Mouse (Mus musculus): ENCODE data around the gene Sept9. TPM values are rescaled to one million over a fixed set of nuclear protein-coding genes. Genes with fewer than 3 reads are reported as not detected.

Sept9 gene
- polyA plus RNA-seq, 1 experiment from 2014 or later, result 111 TPM

DNA sequence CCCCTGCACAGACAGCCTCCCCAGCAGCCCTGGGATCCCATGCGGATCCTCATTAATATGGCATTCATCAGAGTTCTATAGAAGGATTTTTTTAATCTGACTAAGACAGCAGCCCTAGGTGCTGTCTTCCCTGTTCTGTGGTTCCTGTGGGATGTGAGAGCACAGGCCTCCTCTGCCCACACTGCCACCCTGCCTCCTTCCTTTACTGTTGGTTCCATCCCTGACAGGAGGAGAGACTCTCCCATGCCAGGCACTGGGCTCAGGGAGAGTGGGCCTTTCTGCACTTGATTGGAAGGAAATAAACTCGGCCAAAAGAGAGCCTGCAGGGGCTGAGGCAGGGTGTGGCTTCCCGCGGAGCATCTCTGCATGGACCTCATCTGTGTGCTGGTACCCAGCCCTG, 174.4 kb downstream of the Sept9 start:
- ATAC-seq (replicated peaks; ENCODE audit: low FRiP score) (no peak), DNase-seq (ENCODE audit: low spot score) (no peak)
- 35% methylated on average over 4 of the region's 4 CpGs for whole genome bisulfite sequencing
- no peak overlapping the region for H3K9ac ChIP-seq (ENCODE audit: low read depth, low read length)
- peaks cover 7% of the 10 kb centered on the region; the same call in 1 of the 2 replicates for H3K27me3 ChIP-seq (replicated peaks; ENCODE audit: control insufficient read depth, insufficient read depth, low read length)
- H3K27ac ChIP-seq (ENCODE audit: low read depth, low read length), result no peak overlapping the region
- H3K4me1 ChIP-seq (replicated peaks; ENCODE audit: control insufficient read depth, insufficient read depth, low read length), result peaks cover 6% of the 10 kb centered on the region
- H3K36me3 ChIP-seq (ENCODE audit: control insufficient read depth, insufficient read depth, low read length), result no peaks in the 10 kb centered on the region
- H3K4me2 ChIP-seq, result no peak overlapping the region
- no peak overlapping the region for H3K4me3 ChIP-seq (ENCODE audit: low read depth, low read length)
- no peaks in the 10 kb centered on the region for H3K9me3 ChIP-seq (ENCODE audit: control insufficient read depth, low read length)

DNA sequence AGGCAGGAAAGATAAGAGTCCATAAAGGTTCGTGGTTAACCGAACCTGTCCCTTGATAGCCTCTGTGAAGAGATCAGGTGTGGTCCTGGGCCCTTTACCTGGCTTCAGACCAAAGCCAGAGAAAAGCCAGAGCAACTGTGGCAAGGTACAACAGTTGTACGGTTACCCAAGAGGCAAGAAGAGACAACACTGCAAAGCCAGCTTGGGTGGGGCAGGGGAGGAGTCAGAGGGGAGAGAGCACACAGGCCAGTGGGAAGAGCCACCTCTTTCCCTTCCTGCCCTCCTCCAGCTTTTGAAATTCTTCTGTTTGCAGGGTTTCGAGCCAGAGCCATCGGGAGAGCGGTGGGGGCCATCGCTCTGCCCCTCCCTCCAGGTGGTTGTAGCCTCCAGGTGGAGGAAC, 174.8 kb downstream of the Sept9 start:
- WGBS, result 53% methylated on average over 7 of the region's 7 CpGs
- no peak for DNase-seq (ENCODE audit: low spot score)
- Histone ChIP-seq H3K9me3 (ENCODE audit: control insufficient read depth, low read length) (no peaks in the 10 kb centered on the region), H3K27me3 (replicated peaks; ENCODE audit: control insufficient read depth, insufficient read depth, low read length) (peaks cover 7% of the 10 kb centered on the region; the same call in 1 of the 2 replicates), H3K4me1 (replicated peaks; ENCODE audit: control insufficient read depth, insufficient read depth, low read length) (peaks cover 6% of the 10 kb centered on the region), H3K4me3 (ENCODE audit: low read depth, low read length) (no peak overlapping the region), H3K27ac (ENCODE audit: low read depth, low read length) (no peak overlapping the region), H3K4me2 (no peak overlapping the region), H3K9ac (ENCODE audit: low read depth, low read length) (no peak overlapping the region), H3K36me3 (ENCODE audit: control insufficient read depth, insufficient read depth, low read length) (no peaks in the 10 kb centered on the region)
- no peak for ATAC-seq (replicated peaks; ENCODE audit: low FRiP score)

DNA sequence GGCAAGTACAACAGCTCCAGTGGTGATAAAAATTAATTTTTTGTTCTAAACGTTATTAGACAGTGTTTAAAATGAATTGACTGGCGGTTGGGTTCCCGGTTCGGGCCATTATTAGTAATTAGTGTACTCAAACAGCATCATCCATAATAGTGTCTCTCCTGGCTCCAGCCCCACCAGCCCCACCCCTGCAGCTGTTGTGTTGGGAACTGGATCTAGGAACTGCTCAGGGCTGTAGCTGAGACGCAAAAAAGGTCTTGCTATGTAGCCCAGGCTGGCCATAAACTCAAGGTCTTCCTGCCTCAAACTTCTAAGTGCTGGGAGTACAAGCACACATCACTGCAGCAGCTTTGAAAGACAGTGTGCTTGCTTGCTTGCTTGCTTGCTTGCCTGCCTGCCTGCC, 180.3 kb downstream of the Sept9 start:
- peaks cover 18% of the 10 kb centered on the region for H3K27me3 ChIP-seq (replicated peaks; ENCODE audit: control insufficient read depth, insufficient read depth, low read length)
- no peak overlapping the region for H3K27ac ChIP-seq (ENCODE audit: low read depth, low read length)
- WGBS, result 74% methylated on average over 5 of the region's 5 CpGs
- DNase-seq (ENCODE audit: low spot score) (no peak), ATAC-seq (replicated peaks; ENCODE audit: low FRiP score) (no peak)
- no peak overlapping the region for H3K9ac ChIP-seq (ENCODE audit: low read depth, low read length)
- H3K36me3 ChIP-seq (ENCODE audit: control insufficient read depth, insufficient read depth, low read length), result no peaks in the 10 kb centered on the region
- no peaks in the 10 kb centered on the region for H3K9me3 ChIP-seq (ENCODE audit: control insufficient read depth, low read length)
- no peaks in the 10 kb centered on the region for H3K4me1 ChIP-seq (replicated peaks; ENCODE audit: control insufficient read depth, insufficient read depth, low read length)
- no peak overlapping the region for H3K4me3 ChIP-seq (ENCODE audit: low read depth, low read length)
- H3K4me2 ChIP-seq, result no peak overlapping the region

DNA sequence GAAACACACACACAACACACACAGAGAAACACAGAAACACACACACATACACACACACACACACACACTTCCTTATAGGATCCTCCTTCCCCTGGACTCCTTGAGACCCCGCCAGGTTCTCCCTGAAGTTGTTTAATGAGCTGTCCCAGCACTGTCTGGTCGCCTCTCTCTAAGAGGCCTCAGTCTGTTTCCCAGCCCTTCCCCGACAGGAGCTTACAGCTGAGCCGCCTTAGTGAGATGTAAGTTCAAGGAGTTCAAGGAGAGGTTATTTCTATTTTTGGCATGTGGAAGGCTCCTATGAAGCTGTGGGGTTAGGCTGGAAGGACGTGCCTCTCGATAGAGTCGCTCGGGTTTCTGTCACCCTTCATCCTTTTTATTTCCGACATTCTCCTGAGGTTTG, 184.8 kb downstream of the Sept9 start:
- H3K27me3 ChIP-seq (replicated peaks; ENCODE audit: control insufficient read depth, insufficient read depth, low read length), result peaks cover 35% of the 10 kb centered on the region
- no peaks in the 10 kb centered on the region for H3K36me3 ChIP-seq (ENCODE audit: control insufficient read depth, insufficient read depth, low read length)
- 20% methylated on average over 9 of the region's 9 CpGs for WGBS
- H3K9ac ChIP-seq (ENCODE audit: low read depth, low read length), result no peak overlapping the region
- DNase-seq (ENCODE audit: low spot score) (no peak), ATAC-seq (replicated peaks; ENCODE audit: low FRiP score) (no peak)
- no peak overlapping the region for H3K27ac ChIP-seq (ENCODE audit: low read depth, low read length)
- no peak overlapping the region for H3K4me2 ChIP-seq
- no peak overlapping the region for H3K4me3 ChIP-seq (ENCODE audit: low read depth, low read length)
- H3K9me3 ChIP-seq (ENCODE audit: control insufficient read depth, low read length), result no peaks in the 10 kb centered on the region
- H3K4me1 ChIP-seq (replicated peaks; ENCODE audit: control insufficient read depth, insufficient read depth, low read length), result no peaks in the 10 kb centered on the region

DNA sequence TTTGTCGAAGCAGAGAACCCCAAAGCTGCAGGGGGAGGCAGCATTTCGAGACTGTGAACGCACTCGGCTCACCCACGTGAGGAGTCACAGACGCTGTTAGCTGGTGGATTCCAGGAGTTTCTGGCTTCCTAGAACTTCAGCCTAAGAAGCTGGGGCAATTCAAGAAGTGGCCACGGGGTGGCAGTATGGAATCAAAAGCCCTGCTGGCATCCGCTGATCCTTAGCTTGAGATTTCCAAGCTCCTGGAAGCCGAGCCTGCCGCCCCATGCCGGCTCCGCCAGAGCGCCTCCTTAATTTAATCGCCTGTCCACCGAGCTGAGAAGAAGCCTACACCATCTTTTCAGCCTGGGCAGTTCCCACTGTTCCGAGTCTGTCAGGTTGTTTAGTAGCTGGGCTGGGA, 185.4 kb downstream of the Sept9 start:
- Histone ChIP-seq H3K4me1 (replicated peaks; ENCODE audit: control insufficient read depth, insufficient read depth, low read length) (0 out of 2 replicates have a peak, but pooled peaks cover 1% of the 10 kb centered on the region), H3K9ac (ENCODE audit: low read depth, low read length) (no peak overlapping the region), H3K27me3 (replicated peaks; ENCODE audit: control insufficient read depth, insufficient read depth, low read length) (peaks cover 35% of the 10 kb centered on the region), H3K36me3 (ENCODE audit: control insufficient read depth, insufficient read depth, low read length) (no peaks in the 10 kb centered on the region), H3K9me3 (ENCODE audit: control insufficient read depth, low read length) (no peaks in the 10 kb centered on the region), H3K4me2 (peak overlapping the region; percentile 33), H3K4me3 (ENCODE audit: low read depth, low read length) (no peak overlapping the region), H3K27ac (ENCODE audit: low read depth, low read length) (no peak overlapping the region)
- WGBS, result 2% methylated on average over 16 of the region's 16 CpGs
- DNase-seq (ENCODE audit: low spot score), result peak; percentile 71
- no peak for ATAC-seq (replicated peaks; ENCODE audit: low FRiP score)

DNA sequence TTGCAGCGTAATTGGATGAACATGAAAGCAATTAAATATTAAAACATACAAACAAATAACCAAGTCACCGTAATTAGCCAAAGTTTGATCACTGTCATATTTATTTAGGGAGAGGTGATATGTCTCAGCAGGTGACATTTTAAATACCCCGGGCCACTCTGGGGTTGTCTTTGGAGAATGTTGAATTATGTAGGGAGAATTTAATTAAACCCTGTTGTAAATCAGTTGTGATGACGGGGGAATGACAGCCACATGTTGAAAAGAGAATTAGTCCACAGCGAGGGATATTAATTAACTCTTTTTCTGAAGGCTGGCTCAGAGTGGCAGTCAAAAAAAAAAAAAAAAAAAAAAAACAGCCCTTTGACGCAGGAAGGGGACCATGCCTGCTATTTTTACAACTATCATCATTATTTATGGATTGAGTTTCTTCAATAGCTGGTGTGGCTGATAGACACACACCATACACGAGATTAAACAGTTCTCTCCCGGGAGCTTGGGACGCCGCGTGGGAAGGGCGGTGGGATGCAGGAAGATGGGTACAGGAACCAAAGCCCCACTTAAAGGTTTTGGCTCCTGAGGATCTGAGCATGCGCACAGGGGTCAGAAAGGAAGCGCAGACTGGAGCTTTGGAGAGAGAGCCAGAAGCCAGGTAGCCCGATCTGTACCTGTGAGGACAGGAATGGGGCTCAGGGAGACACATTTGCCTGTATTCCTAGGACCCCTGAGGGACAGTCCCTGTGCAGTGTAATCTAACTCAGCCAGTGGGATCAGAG, 186.1 kb downstream of the Sept9 start:
- Histone ChIP-seq H3K4me1 (replicated peaks; ENCODE audit: control insufficient read depth, insufficient read depth, low read length) (0 out of 2 replicates have a peak, but pooled peaks cover 3% of the 10 kb centered on the region), H3K9ac (ENCODE audit: low read depth, low read length) (no peak overlapping the region), H3K36me3 (ENCODE audit: control insufficient read depth, insufficient read depth, low read length) (no peaks in the 10 kb centered on the region), H3K27ac (ENCODE audit: low read depth, low read length) (no peak overlapping the region), H3K4me2 (peak overlapping the region; percentile 33), H3K27me3 (replicated peaks; ENCODE audit: control insufficient read depth, insufficient read depth, low read length) (peaks cover 35% of the 10 kb centered on the region), H3K9me3 (ENCODE audit: control insufficient read depth, low read length) (no peaks in the 10 kb centered on the region), H3K4me3 (ENCODE audit: low read depth, low read length) (no peak overlapping the region)
- DNase-seq (ENCODE audit: low spot score) (no peak), ATAC-seq (replicated peaks; ENCODE audit: low FRiP score) (no peak)
- 59% methylated on average over 15 of the region's 15 CpGs for WGBS

DNA sequence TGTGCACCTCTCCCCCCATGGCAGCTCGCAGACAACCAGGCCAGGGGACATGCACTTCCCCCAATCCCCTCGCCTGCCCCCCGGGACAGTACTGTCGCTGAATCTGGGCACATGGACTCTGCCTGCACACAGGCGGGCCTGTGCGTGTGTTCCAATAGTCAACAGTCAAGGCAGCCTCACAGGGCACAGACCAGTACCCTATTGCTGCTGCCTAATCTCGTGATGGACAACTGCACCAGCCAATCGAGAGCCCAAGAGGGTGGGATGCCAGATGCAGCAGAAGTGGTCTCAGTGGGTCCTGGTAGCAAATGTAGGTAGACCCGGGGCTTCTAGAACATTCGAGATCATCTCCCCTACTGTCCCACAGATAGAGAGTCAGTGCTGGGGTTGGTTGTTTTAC, 187.8 kb downstream of the Sept9 start:
- Histone ChIP-seq H3K4me1 (replicated peaks; ENCODE audit: control insufficient read depth, insufficient read depth, low read length) (peaks cover 3% of the 10 kb centered on the region; the same call in 1 of the 2 replicates), H3K36me3 (ENCODE audit: control insufficient read depth, insufficient read depth, low read length) (no peaks in the 10 kb centered on the region), H3K27ac (ENCODE audit: low read depth, low read length) (no peak overlapping the region), H3K4me3 (ENCODE audit: low read depth, low read length) (no peak overlapping the region), H3K27me3 (replicated peaks; ENCODE audit: control insufficient read depth, insufficient read depth, low read length) (peaks cover 34% of the 10 kb centered on the region), H3K9ac (ENCODE audit: low read depth, low read length) (no peak overlapping the region), H3K4me2 (no peak overlapping the region), H3K9me3 (ENCODE audit: control insufficient read depth, low read length) (no peaks in the 10 kb centered on the region)
- DNase-seq (ENCODE audit: low spot score), result no peak
- WGBS, result 68% methylated on average over 10 of the region's 10 CpGs
- no peak for ATAC-seq (replicated peaks; ENCODE audit: low FRiP score)

DNA sequence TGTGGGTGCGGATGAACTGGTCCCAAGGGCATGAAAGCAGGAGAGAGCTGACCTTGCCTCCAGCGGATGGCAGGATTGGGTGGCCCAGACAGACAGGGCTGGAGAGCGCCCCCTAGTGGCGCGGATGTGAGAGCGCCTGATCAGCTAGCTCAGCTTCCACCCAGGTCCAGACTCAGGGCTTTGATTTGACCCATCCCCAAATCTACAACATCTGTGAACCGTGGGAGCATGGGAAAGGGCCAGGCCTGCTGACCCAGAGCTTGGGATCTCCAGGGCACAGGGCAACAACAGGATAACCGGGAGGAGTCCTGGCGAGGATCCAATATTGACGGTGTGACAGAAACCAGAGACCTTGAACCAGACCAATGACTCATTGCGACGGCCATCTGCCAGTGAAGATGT, 190.5 kb downstream of the Sept9 start:
- ATAC-seq (replicated peaks; ENCODE audit: low FRiP score) (no peak; the same call in 1 of the 2 replicates), DNase-seq (ENCODE audit: low spot score) (no peak)
- Histone ChIP-seq H3K4me1 (replicated peaks; ENCODE audit: control insufficient read depth, insufficient read depth, low read length) (peaks cover 3% of the 10 kb centered on the region; the same call in 1 of the 2 replicates), H3K9ac (ENCODE audit: low read depth, low read length) (no peak overlapping the region), H3K4me3 (ENCODE audit: low read depth, low read length) (no peak overlapping the region), H3K36me3 (ENCODE audit: control insufficient read depth, insufficient read depth, low read length) (no peaks in the 10 kb centered on the region), H3K27ac (ENCODE audit: low read depth, low read length) (no peak overlapping the region), H3K9me3 (ENCODE audit: control insufficient read depth, low read length) (no peaks in the 10 kb centered on the region), H3K4me2 (no peak overlapping the region), H3K27me3 (replicated peaks; ENCODE audit: control insufficient read depth, insufficient read depth, low read length) (peaks cover 35% of the 10 kb centered on the region)
- 22% methylated on average over 12 of the region's 12 CpGs for WGBS
